Mouse (Mus musculus) liver, embryonic 14.5 days (tissue): ENCODE data around the gene Cd59a.

ENCODE experiments used
- CTCF ChIP-seq: IDR thresholded peaks from 2 replicates; pipeline ENCODE4 v1.5.1; 2016; ENCODE audit warnings: antibody characterized with exemption, low read depth, control low read depth
- EP300 ChIP-seq: IDR thresholded peaks from 2 replicates; pipeline ENCODE4 v1.6.1; 2016; ENCODE audit warnings: antibody characterized with exemption, low read depth

DNA sequence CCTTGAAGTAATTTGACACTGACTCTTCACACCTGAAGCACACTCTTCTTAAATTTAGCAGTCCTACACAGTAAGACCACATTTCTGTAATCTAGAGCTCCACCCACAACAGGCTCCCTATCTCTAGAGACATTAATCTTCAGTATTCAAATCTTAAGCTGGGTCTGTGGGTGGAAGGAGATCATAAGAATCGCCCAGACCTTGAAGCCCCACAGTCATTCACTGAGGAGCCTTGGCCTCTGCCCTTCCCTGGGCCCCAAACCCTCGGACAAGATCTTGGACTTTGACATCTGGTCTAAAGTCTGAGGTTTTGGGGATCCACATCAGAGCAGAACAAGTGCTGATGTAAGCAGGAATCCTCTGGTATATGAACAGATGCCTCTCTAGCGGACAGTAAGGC is 27.9 kb downstream of the Cd59a start:
- no peak for TF ChIP-seq CTCF
- TF ChIP-seq EP300, result peak; percentile 68
